Mouse (Mus musculus) midbrain, embryonic 10.5 days (tissue): ENCODE measurements around the gene Fabp2. TPM values are rescaled to one million over a fixed set of nuclear protein-coding genes. Genes with fewer than 3 reads are reported as not detected.

ENCODE experiments used
- DNase-seq: peaks from one replicate; pipeline ENCODE4 v3.0.0-alpha.2; 2017; ENCODE audit warnings: low spot score
- H3K27ac ChIP-seq: fragments of 300-500 bp; sonication (generic); replicated peaks from 2 replicates; pipeline ENCODE4 v1.5.1; 2016; ENCODE audit warnings: mild to moderate bottlenecking
- H3K27me3 ChIP-seq: fragments of 300-500 bp; sonication (generic); 2 replicates; pipeline ENCODE4 v1.6.1; 2016; ENCODE audit warnings: low read depth, mild to moderate bottlenecking; ENCODE audit not compliant: poor library complexity, severe bottlenecking
- H3K36me3 ChIP-seq: fragments of 300-500 bp; sonication (generic); 2 replicates; pipeline ENCODE4 v1.6.1; 2016; ENCODE audit warnings: mild to moderate bottlenecking, moderate library complexity
- H3K4me1 ChIP-seq: fragments of 300-500 bp; sonication (generic); 2 replicates; pipeline ENCODE4 v1.6.1; 2016
- H3K4me3 ChIP-seq: fragments of 300-500 bp; sonication (generic); 2 replicates; pipeline ENCODE4 v1.5.1; 2016; ENCODE audit warnings: mild to moderate bottlenecking, moderate library complexity
- H3K9me3 ChIP-seq: fragments of 300-500 bp; sonication (generic); replicated peaks from 2 replicates; pipeline ENCODE4 v1.6.1; 2016; ENCODE audit warnings: mild to moderate bottlenecking
- WGBS: fragments of 180-500 bp; shearing (Covaris S2); methylation state at CpG from one replicate; pipeline ENCODE4 v1.1.7; 2016; 5-methylcytosine and 5-hydroxymethylcytosine counted together
- polyA plus RNA-seq: library from polyadenylated mRNA; unstranded; fragments of >200 nt; fragmentation: Nextera tagmentation; extraction: Ambion mirVana; gene quantifications from 2 replicates; pipeline ENCODE4 v1.2.1, GENCODE M21; 2016

Fabp2 gene
- polyA plus RNA-seq, 1 experiment from 2014 or later = not detected

DNA sequence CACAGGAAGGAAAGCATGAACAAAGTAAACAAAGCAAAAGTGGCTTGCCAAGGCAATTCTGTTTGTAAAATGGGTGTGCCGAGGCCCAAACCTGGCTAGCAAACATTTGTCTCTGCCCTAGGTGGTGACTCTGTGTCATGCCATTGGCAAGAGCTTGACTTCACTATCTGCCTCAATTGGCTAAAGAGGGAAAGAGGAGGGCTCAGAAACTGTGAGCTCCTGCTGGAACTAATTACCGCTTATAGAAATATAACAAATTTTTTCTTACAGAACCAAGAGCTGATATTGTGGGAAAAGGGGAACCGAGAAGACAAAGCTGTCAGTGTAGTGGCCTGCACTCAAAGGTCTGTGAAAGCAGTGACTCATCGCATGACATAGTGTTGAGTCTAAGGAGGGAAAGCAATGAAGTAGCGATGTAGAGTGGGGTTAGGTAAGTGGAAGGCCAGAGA lies 6.5 kb upstream of the Fabp2 start:
- no peaks in the 10 kb centered on the region for H3K27me3 ChIP-seq
- H3K36me3 ChIP-seq = no peaks in the 10 kb centered on the region
- H3K4me1 ChIP-seq = no peaks in the 10 kb centered on the region
- H3K4me3 ChIP-seq = no peak overlapping the region
- 92% methylated on average over 5 of the region's 5 CpGs for WGBS
- H3K27ac ChIP-seq = no peak overlapping the region
- no peaks in the 10 kb centered on the region for H3K9me3 ChIP-seq
- no peak for DNase-seq

DNA sequence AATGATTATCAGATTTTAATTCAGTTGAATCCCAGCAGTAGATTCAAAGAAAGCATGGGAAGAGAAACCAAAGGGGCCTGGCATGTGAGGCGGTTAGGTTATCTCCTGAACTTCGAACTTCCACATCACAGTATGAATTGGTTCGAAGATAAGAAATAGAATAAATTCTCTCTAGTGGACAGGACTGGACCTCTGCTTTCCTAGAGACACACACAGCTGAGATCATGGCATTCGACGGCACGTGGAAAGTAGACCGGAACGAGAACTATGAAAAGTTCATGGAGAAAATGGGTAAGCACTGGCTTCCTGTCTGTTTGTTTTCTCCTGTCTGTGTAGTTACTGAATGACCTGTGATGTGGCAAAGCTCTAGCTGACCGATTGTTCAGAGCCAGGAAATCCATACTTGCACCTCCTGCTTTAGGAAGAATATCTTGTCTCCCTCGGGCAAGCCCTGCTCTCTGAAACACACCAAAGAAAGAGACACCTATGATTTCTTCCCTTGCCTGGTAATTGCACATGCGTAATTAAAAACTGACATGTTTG lies 388 bp downstream of the Fabp2 start:
- 91% methylated on average over 11 of the region's 11 CpGs for WGBS
- no peak for DNase-seq
- H3K9me3 ChIP-seq = no peaks in the 10 kb centered on the region

DNA sequence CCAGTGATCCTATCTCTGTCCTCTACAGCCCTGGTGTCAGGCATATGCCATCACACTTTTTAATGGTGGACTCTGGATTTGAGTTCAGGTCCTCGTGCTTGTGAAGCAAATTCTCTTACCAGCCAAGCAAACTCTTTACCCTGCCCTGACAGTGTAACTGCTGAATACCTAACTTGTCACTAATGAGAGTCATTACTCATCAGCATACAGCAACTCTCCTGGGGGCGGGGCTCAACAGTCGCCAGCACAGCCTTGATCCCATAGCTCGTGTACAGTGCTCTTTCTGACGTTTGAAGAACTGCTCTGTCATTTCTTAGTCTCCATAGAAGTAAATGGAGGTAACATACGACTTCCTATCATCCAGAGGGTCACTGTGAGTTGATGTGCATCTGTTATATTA lies 3.4 kb downstream of the Fabp2 start:
- H3K4me3 ChIP-seq = no peak overlapping the region
- H3K36me3 ChIP-seq = no peaks in the 10 kb centered on the region
- H3K27me3 ChIP-seq = no peaks in the 10 kb centered on the region
- 73% methylated on average over 6 of the region's 6 CpGs for WGBS
- DNase-seq = no peak
- H3K9me3 ChIP-seq = no peaks in the 10 kb centered on the region
- H3K27ac ChIP-seq = no peak overlapping the region
- no peaks in the 10 kb centered on the region for H3K4me1 ChIP-seq

More for the DNA sequence above, 388 bp downstream of the Fabp2 start:
- Histone ChIP-seq H3K4me1 (no peaks in the 10 kb centered on the region), H3K27ac (no peak overlapping the region), H3K4me3 (no peak overlapping the region), H3K36me3 (no peaks in the 10 kb centered on the region), H3K27me3 (no peaks in the 10 kb centered on the region)

DNA sequence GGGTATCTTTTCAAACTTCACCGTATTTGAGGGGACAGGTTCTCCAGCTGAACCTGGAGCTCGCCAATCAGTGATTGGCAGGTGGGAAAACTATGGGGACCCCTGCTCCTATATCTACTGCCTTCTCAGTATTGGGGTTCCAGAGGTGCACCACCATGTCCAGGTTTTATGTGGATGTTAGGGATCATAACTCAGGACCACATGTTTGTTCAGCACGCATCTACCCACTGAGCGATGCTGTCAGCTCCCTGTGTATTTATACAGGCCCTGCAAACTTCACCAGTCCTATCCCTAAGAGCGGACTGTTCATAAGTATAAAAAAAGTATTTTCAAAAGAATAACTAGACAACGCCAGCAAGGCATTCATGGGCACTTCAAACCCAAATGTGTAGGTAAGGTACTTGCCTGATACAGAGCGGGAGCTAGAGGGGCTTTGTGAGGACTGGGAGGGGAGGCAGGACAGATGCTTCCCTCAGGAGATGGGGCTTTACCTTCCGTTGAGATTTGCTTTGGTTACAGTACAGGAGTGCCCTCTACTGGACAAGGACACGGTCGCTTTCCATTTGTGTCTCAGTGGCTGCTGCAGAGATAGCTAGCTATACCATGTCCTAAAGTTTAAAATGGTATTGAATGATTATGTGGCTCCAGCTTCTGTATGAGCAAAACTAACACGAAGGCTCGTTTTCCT lies 9.0 kb downstream of the Fabp2 start:
- DNase-seq = peak; percentile 56
- no peak overlapping the region for H3K4me3 ChIP-seq
- H3K27me3 ChIP-seq = no peaks in the 10 kb centered on the region
- H3K27ac ChIP-seq = no peak overlapping the region
- 46% methylated on average over 12 of the region's 12 CpGs for WGBS
- no peaks in the 10 kb centered on the region for H3K9me3 ChIP-seq
- no peaks in the 10 kb centered on the region for H3K4me1 ChIP-seq
- H3K36me3 ChIP-seq = no peaks in the 10 kb centered on the region

DNA sequence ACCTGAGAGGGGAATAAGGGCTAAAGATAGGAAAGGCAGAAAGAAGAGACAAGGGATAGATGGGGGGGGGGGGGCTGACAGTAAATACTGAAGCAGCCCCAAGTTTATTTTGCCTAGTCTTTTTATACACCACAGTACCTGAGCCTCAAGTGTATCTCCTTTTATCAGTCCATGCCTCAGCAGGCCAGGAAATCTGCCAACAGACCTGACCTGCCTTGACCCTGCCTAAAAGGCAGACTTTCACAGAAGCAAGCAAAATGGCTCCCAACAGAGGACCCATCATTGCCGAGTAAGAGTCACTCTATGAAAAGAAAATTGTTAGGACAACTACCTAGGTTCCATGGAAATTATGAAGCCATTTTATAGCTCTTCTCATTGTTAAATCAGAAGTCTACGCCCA lies 13.0 kb downstream of the Fabp2 start:
- Histone ChIP-seq H3K9me3 (no peaks in the 10 kb centered on the region), H3K4me3 (no peak overlapping the region), H3K36me3 (no peaks in the 10 kb centered on the region), H3K27ac (no peak overlapping the region), H3K4me1 (no peaks in the 10 kb centered on the region), H3K27me3 (no peaks in the 10 kb centered on the region)
- DNase-seq = no peak
- 92% methylated on average over 2 of the region's 2 CpGs for WGBS

DNA sequence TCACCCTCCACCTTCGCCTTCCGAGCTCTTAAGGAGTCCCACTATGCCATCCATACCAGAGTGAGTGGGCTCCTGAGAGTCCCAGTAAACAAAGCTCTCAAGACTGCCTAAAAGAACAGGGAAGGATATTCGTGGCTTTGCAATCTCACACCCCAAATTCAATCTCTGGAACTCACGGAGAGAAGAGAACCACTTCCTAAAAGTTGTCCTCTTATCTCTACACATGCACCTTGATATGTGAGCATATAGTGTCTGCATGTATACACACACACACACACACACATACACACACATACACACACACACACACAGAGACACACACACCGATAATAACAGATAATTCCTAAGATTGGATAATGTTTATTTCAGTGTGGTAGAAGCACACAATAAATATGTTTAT lies 20.6 kb downstream of the Fabp2 start:
- no peak overlapping the region for H3K4me3 ChIP-seq
- DNase-seq = no peak
- no peaks in the 10 kb centered on the region for H3K36me3 ChIP-seq
- 85% methylated on average over 5 of the region's 5 CpGs for WGBS
- no peaks in the 10 kb centered on the region for H3K9me3 ChIP-seq
- no peak overlapping the region for H3K27ac ChIP-seq
- no peaks in the 10 kb centered on the region for H3K4me1 ChIP-seq
- no peaks in the 10 kb centered on the region for H3K27me3 ChIP-seq

DNA sequence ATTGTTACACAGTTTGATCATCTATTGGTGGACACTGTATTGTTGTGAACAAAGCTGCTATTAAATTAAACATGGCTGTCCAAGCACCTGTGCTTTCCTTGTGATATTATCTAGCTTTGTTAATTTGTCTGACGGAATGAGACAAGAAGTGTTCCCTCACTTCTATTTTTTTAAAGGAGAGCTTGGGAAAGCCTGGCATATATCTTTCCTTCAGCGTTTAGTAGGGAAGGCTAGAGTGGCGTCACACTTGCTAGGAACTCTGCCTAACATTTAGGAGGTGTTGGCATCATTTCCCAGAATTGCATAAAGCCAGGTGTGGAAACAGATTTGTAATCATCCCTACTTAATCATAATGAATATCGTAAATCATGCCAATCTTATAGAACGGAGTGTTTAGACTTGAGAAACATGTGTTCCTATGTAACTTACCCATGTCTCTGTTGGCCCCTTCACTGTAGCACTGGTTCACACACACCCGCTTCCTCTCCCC lies 21.4 kb downstream of the Fabp2 start:
- no peak for DNase-seq
- Histone ChIP-seq H3K27ac (no peak overlapping the region), H3K4me1 (no peaks in the 10 kb centered on the region), H3K36me3 (no peaks in the 10 kb centered on the region), H3K27me3 (no peaks in the 10 kb centered on the region), H3K4me3 (no peak overlapping the region), H3K9me3 (no peaks in the 10 kb centered on the region)
- WGBS = 88% methylated on average over 6 of the region's 6 CpGs

DNA sequence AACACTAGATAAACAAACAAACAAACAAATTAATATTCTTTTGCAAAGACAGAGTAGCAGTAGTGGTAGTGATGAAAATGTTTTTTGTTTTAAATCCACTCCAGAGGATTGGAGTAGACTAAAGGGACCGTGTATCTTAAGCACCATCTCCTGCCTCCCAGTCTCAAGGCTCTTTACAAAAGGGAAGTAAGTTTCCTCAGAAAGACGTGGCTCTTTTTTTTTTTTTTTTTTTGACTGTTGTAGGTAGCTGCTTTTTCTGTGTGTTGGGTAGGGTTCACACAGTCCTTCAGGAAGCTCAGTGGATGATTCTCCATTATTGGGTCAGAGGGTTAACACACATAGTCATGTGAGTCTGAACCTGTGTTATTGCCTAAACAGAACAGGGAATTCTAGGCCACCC lies 23.8 kb downstream of the Fabp2 start:
- Histone ChIP-seq H3K4me3 (no peak overlapping the region), H3K9me3 (no peaks in the 10 kb centered on the region), H3K27ac (no peak overlapping the region), H3K4me1 (peaks cover 6% of the 10 kb centered on the region), H3K36me3 (no peaks in the 10 kb centered on the region), H3K27me3 (no peaks in the 10 kb centered on the region)
- 86% methylated on average over 2 of the region's 2 CpGs for WGBS
- DNase-seq = no peak

DNA sequence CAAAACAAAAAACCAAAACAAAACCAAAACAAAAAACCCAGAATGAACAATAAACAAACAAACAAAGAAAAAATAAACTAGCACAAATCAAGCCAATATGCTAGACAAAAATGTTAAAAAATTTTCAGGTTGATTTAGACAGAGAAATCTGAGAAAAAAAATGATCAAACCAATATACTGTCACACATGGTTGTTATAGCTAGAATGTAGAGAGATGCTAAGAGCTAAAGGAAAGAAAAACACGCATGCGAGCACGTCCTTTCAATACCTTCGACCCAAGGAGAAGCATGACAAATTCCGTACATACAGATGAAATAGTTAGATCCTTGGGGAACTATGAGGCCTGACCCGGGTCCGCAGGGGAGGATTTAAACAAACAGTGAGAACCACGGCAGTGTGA lies 24.4 kb downstream of the Fabp2 start, which contains the start of gene Gm10959:
Gm10959 (minus strand) TSS at position 101 of the 400 bp plus-strand sequence.
- no peaks in the 10 kb centered on the region for H3K36me3 ChIP-seq
- WGBS = 77% methylated on average over 8 of the region's 8 CpGs
- H3K27ac ChIP-seq = no peak within 1 kb of the TSS
- H3K27me3 ChIP-seq = no peaks in the 10 kb centered on the region
- H3K4me1 ChIP-seq = peaks cover 7% of the 10 kb centered on the region
- no peak within 1 kb of the TSS for H3K4me3 ChIP-seq
- H3K9me3 ChIP-seq = no peaks in the 10 kb centered on the region
- no peak for DNase-seq

DNA sequence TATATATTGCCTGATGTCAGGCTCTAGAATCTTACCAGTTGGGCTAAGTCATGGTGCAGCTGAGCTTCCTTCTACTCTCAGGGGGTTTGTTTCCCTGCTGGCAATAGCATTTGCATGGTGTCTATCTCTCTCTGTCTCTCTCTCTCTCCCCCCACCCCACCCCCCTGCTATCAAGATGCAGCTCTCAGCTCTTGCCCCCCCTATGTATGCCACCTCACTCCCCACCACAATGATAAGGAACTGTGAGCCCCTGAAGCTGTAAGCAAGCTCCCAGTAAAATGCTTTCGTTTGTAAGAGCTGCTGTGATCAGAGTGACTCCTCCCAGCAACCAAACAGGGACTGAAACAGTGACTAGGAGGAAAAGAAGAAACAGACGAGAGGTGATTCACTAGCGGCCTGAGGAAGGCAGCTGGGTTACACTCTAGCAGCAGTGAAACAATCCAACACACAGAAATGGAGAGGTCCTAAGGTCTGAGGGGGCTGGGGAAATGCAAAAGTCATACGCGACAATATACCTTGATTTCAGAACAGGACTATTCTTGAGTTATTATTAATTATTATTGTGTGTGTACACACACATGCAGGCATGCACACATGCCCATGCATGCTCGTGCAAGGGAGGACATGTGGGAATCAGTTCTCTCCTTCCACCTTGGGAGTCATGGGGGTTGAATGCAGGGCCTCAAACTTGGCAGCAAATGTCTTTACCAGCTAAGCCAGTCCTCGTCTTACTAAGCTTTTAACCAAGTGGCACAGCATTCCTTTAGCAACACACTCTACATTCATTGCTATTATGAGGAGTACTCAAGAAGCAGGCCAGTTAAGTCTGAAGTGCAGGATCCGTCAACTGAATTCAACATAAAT lies 25.9 kb downstream of the Fabp2 start:
- Histone ChIP-seq H3K27me3 (no peaks in the 10 kb centered on the region), H3K27ac (no peak overlapping the region), H3K4me1 (peaks cover 14% of the 10 kb centered on the region), H3K36me3 (no peaks in the 10 kb centered on the region), H3K9me3 (no peaks in the 10 kb centered on the region), H3K4me3 (no peak overlapping the region)
- no peak for DNase-seq
- WGBS = 70% methylated on average over 8 of the region's 8 CpGs

DNA sequence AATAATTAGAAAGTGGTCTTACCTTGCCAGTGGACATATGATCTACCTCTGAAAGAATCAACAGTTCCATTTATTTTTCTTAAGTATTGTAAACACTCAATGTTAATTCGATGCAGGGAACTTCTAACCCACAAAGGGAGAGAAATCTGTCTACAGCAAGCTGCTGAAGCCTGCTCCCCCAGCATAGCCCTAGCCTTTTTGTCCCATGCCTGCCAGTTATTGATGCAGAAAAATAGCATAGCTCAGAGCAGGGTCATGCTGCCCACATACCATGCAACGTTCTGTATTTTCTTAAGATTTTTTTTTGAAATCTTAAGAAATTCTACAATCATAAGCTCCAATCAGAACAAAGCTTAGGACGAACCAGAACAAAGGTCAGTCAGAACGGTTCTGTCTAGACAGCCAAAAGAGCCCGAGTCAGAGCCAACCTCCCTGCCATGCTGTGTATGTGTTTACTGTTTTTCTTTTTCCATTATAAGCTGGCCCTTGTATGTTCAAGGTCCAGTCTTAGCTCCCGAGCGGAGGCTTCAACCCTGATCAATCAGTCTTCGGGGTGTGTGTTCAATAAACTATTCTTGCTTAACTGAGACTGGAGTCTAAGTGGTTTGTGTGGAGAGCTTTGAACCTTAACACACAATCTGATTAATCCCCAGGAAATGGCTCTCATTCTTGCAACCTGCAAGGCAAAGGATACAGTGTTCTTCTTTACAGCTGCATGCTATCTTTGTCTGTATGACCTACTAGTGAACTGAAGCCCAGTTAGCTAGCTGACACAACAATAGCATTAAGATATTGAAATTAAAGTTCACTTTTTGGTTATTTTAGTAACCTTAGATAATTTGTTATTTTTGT lies 27.0 kb downstream of the Fabp2 start:
- Histone ChIP-seq H3K9me3 (no peaks in the 10 kb centered on the region), H3K4me3 (no peak overlapping the region), H3K36me3 (peaks cover 10% of the 10 kb centered on the region), H3K4me1 (peaks cover 23% of the 10 kb centered on the region), H3K27me3 (no peaks in the 10 kb centered on the region), H3K27ac (no peak overlapping the region)
- DNase-seq = no peak
- 89% methylated on average over 8 of the region's 8 CpGs for WGBS

DNA sequence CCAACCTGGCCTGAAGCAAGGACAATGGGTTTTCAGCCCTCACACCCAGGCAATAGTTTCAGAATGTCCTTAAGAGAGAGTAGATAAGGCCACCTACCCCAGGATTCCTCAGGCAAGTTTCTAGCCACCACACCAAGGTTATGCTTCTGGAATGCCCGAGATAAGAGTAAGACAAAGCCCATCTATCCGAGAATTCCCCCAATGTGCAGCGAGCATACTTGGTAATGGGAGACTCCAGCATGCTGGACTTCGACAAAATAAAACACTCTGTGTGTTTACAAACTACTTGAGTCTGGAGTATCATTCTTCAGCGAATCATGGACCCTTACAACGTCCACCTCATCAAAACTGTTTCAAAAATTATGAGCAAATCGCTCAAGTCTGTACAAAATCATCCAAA lies 28.3 kb downstream of the Fabp2 start:
- peaks cover 23% of the 10 kb centered on the region for H3K4me1 ChIP-seq
- no peak for DNase-seq
- H3K36me3 ChIP-seq = peaks cover 17% of the 10 kb centered on the region
- 75% methylated on average over 7 of the region's 7 CpGs for WGBS
- H3K4me3 ChIP-seq = peak overlapping the region; percentile 66
- H3K9me3 ChIP-seq = no peaks in the 10 kb centered on the region
- H3K27me3 ChIP-seq = no peaks in the 10 kb centered on the region
- no peak overlapping the region for H3K27ac ChIP-seq
